Mouse (Mus musculus) lung, embryonic 14.5 days (tissue): ENCODE measurements at regions not wholly inside any gene's neighbourhood (a gene's known extent, or its start where the extent isn't known, plus 50 kb on each side); places are given as distances from the start of the nearest gene placed in this dataset.

Experiments
- ATAC-seq: fragments of 200-750 bp; cut with Nextera tagmentation; 2 replicates; pipeline ENCODE4 v1.8.0; 2017; ENCODE audit warnings: mild to moderate bottlenecking, moderate TSS enrichment, moderate library complexity; ENCODE audit not compliant: insufficient read depth
- DNase-seq: peaks from one replicate; pipeline ENCODE4 v3.0.0-alpha.2; 2015
- H3K27ac ChIP-seq: fragments of 300-500 bp; sonication (generic); 2 replicates; pipeline ENCODE4 v1.5.1; 2014; ENCODE audit warnings: low read depth, mild to moderate bottlenecking, moderate library complexity
- H3K27me3 ChIP-seq: fragments of 300-500 bp; sonication (generic); 2 replicates; pipeline ENCODE4 v1.6.1; 2014; ENCODE audit warnings: low read length, control low read depth; ENCODE audit not compliant: insufficient read depth
- H3K36me3 ChIP-seq: fragments of 300-500 bp; sonication (generic); 2 replicates; pipeline ENCODE4 v1.6.1; 2014; ENCODE audit warnings: control low read depth; ENCODE audit not compliant: insufficient read depth
- H3K4me1 ChIP-seq: fragments of 300-500 bp; sonication (generic); 2 replicates; pipeline ENCODE4 v1.6.1; 2014; ENCODE audit warnings: antibody characterized with exemption, control low read depth; ENCODE audit not compliant: insufficient read depth
- H3K4me2 ChIP-seq: fragments of 300-500 bp; sonication (generic); 2 replicates; pipeline ENCODE4 v1.6.1; 2014; ENCODE audit warnings: mild to moderate bottlenecking
- H3K4me3 ChIP-seq: fragments of 300-500 bp; sonication (generic); 2 replicates; pipeline ENCODE4 v1.5.1; 2014; ENCODE audit warnings: low read depth, low read length
- H3K9ac ChIP-seq: fragments of 300-500 bp; sonication (generic); 2 replicates; pipeline ENCODE4 v1.6.1; 2014
- H3K9me3 ChIP-seq: fragments of 300-500 bp; sonication (generic); 2 replicates; pipeline ENCODE4 v1.6.1; 2016; ENCODE audit warnings: low read depth, low read length, control low read depth
- CTCF ChIP-seq: IDR thresholded peaks from 2 replicates; pipeline ENCODE4 v1.5.1; 2016; ENCODE audit warnings: antibody characterized with exemption, low read depth
- WGBS: fragments of 180-500 bp; shearing (Covaris S2); extraction: QIAGEN DNeasy Blood & Tissue Kit; methylation state at CpG from one replicate; pipeline ENCODE4 v1.1.7; 2014; 5-methylcytosine and 5-hydroxymethylcytosine counted together

- Histone ChIP-seq H3K36me3 (no peaks in the 10 kb centered on the region), H3K27me3 (no peaks in the 10 kb centered on the region), H3K4me1 (0 out of 2 replicates have a peak, but pooled peaks cover 11% of the 10 kb centered on the region), H3K27ac (no peak overlapping the region), H3K9me3 (no peaks in the 10 kb centered on the region), H3K4me2 (no peak overlapping the region), H3K9ac (no peak overlapping the region), H3K4me3 (no peak overlapping the region)
- 43% methylated on average over 11 of the region's 11 CpGs for WGBS
- DNase-seq (peak; percentile 22), ATAC-seq (peak; percentile 28; the same call in 1 of the 2 replicates)
- TF ChIP-seq CTCF = no peak
These were observed 270.1 kb downstream of the 1500009L16Rik start for GRCm38 (mm10) chr10:83992577-83993305.

- Histone ChIP-seq H3K9me3 (no peaks in the 10 kb centered on the region), H3K9ac (no peak overlapping the region), H3K4me3 (no peak overlapping the region), H3K4me2 (no peak overlapping the region), H3K27me3 (no peaks in the 10 kb centered on the region), H3K36me3 (no peaks in the 10 kb centered on the region), H3K27ac (no peak overlapping the region), H3K4me1 (0 out of 2 replicates have a peak, but pooled peaks cover 11% of the 10 kb centered on the region)
- ATAC-seq = no peak
- DNase-seq = no peak
- TF ChIP-seq CTCF = no peak
- 37% methylated on average over 6 of the region's 6 CpGs for WGBS
These were observed 272.4 kb downstream of the 1500009L16Rik start for GRCm38 (mm10) chr10:83995026-83995600.

GRCm38 (mm10) chr10:83995913-83996312 is 273.2 kb downstream of the 1500009L16Rik start:
- Histone ChIP-seq H3K4me3 (no peak overlapping the region), H3K27ac (peak overlapping the region; percentile 19; the same call in 1 of the 2 replicates), H3K9me3 (no peaks in the 10 kb centered on the region), H3K36me3 (no peaks in the 10 kb centered on the region), H3K4me2 (no peak overlapping the region), H3K27me3 (no peaks in the 10 kb centered on the region), H3K4me1 (0 out of 2 replicates have a peak, but pooled peaks cover 11% of the 10 kb centered on the region), H3K9ac (no peak overlapping the region)
- DNase-seq = peak; percentile 46
- no peak for TF ChIP-seq CTCF
- 37% methylated on average over 4 of the region's 4 CpGs for WGBS
- ATAC-seq = 0 out of 2 replicates have a peak, but pooled peaks have one; percentile 33

GRCm38 (mm10) chr10:83996489-83996888 is 273.8 kb downstream of the 1500009L16Rik start:
- H3K27me3 ChIP-seq = no peaks in the 10 kb centered on the region
- 73% methylated on average over 2 of the region's 2 CpGs for WGBS

GRCm38 (mm10) chr10:84000436-84001208 is 278.0 kb downstream of the 1500009L16Rik start:
- Histone ChIP-seq H3K4me1 (0 out of 2 replicates have a peak, but pooled peaks cover 7% of the 10 kb centered on the region), H3K9me3 (no peaks in the 10 kb centered on the region), H3K27me3 (no peaks in the 10 kb centered on the region), H3K9ac (no peak overlapping the region), H3K36me3 (no peaks in the 10 kb centered on the region), H3K4me3 (no peak overlapping the region), H3K27ac (no peak overlapping the region), H3K4me2 (no peak overlapping the region)
- 47% methylated on average over 7 of the region's 7 CpGs for WGBS
- DNase-seq = no peak
- TF ChIP-seq CTCF = no peak
- ATAC-seq = no peak

More at GRCm38 (mm10) chr10:83996489-83996888, 273.8 kb downstream of the 1500009L16Rik start:
- ATAC-seq = no peak
- TF ChIP-seq CTCF = peak; percentile 52
- H3K4me1 ChIP-seq = 0 out of 2 replicates have a peak, but pooled peaks cover 11% of the 10 kb centered on the region
- no peaks in the 10 kb centered on the region for H3K36me3 ChIP-seq
- H3K4me2 ChIP-seq = no peak overlapping the region
- no peak overlapping the region for H3K27ac ChIP-seq
- no peak overlapping the region for H3K4me3 ChIP-seq
- H3K9me3 ChIP-seq = no peaks in the 10 kb centered on the region
- peak; percentile 19 for DNase-seq
- no peak overlapping the region for H3K9ac ChIP-seq

GRCm38 (mm10) chr10:84002744-84003143 is 280.1 kb downstream of the 1500009L16Rik start:
- H3K27ac ChIP-seq = no peak overlapping the region
- no peak overlapping the region for H3K4me3 ChIP-seq
- DNase-seq = no peak
- no peak for ATAC-seq
- WGBS = 56% methylated on average over 2 of the region's 2 CpGs
- H3K4me2 ChIP-seq = no peak overlapping the region
- H3K36me3 ChIP-seq = no peaks in the 10 kb centered on the region
- TF ChIP-seq CTCF = no peak
- no peaks in the 10 kb centered on the region for H3K9me3 ChIP-seq
- H3K4me1 ChIP-seq = no peaks in the 10 kb centered on the region
- no peak overlapping the region for H3K9ac ChIP-seq
- H3K27me3 ChIP-seq = no peaks in the 10 kb centered on the region
